Mouse (Mus musculus): ENCODE measurements around the gene Trip4.

DNA sequence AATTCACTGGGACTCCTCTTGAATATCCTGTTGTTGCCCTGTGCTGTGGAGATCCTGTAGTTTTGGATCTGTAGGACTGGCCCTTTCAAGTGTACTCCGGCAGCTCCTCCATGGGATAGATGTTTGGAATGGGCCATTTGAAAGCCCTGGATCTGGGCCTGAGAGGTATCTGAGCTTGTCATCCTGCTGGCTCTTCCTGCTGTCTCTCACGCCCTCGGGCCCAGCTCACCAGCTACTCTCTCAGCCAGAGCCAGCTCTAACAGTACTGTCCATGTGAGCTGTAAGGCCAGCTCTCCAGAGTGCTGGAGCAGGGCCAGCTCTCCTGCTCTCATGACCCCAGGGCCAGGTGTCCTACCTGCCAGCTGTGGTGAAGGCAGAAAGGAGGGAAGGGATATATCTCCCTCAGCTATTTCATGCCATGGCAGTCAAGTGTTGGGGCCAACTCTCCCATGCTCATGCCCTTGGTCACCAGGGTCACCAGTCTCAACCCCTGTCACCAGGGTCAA lies 42.5 kb upstream of the Trip4 start:
- TF ChIP-seq CTCF (IDR thresholded peaks at IDR 0.05; ENCODE audit: control insufficient read depth, insufficient read depth, insufficient replicate concordance, low read depth, low read length) (no peak), POLR2A (IDR thresholded peaks at IDR 0.05; ENCODE audit: control insufficient read depth, low read depth, low read length) (no peak)
